ENCODE assay signal across 9 mouse cellular contexts in genomic region chr11:79805981-79806415, GRCm38 (mm10).
DNase-seq lines count a peak whose midpoint lies in the region; ATAC-seq lines count a peak whose summit lies in the region.
"Had no signal": no experiment of that assay in that cellular context is flagged by ENCODE, and none has a peak within 500 bp of the region (broad histone marks: within the 10 kb centered on the region; RNA-seq: fewer than 3 reads in every experiment).

No protein-coding gene starts in this region.

- H3K4me1 ChIP-seq in heart, embryonic 11.5 days (ENCODE audit: control insufficient read depth, insufficient read depth, low read length): peaks cover 14% of the 10 kb centered on the region; the same call in 1 of the 2 replicates

- peaks cover 5% of the 10 kb centered on the region; the same call in 1 of the 2 replicates for H3K9me3 ChIP-seq in heart, embryonic 11.5 days (replicated peaks; ENCODE audit: control insufficient read depth, low read length)

- peak; percentile 54 for DNase-seq in retina, embryonic 14.5 days (ENCODE audit: low spot score)
- DNase-seq in retina, postnatal 1 day: no peak
- DNase-seq in kidney, postnatal 10 days: peak; percentile 74
- DNase-seq in yolk sac, embryonic 10.5 days (ENCODE audit: low spot score): peak; percentile 65
- no peak for DNase-seq in layer of hippocampus, postnatal 36 days
- no peak for DNase-seq in adrenal gland, postnatal 25 days
- DNase-seq in thymus, postnatal 0 days (ENCODE audit: low spot score): no peak

- H3K27ac ChIP-seq in heart, embryonic 11.5 days (ENCODE audit: low read depth, low read length): peak overlapping the region; percentile 41; the same call in 1 of the 2 replicates
- H3K27ac ChIP-seq: liver, embryonic 14.5 days had no signal

- no peaks in the 10 kb centered on the region for H3K27me3 ChIP-seq in heart, embryonic 11.5 days (ENCODE audit: control insufficient read depth, insufficient read depth, low read length)

- no peak overlapping the region for H3K9ac ChIP-seq in heart, embryonic 11.5 days (ENCODE audit: low read depth, low read length)
- H3K9ac ChIP-seq: liver, embryonic 14.5 days had no signal

- H3K4me3 ChIP-seq in heart, embryonic 11.5 days (ENCODE audit: low read depth, low read length): no peak overlapping the region

- no peaks in the 10 kb centered on the region for H3K36me3 ChIP-seq in heart, embryonic 11.5 days (ENCODE audit: control insufficient read depth, insufficient read depth, low read length)

- H3K4me2 ChIP-seq in heart, embryonic 11.5 days: no peak overlapping the region

- ATAC-seq in heart, embryonic 11.5 days (replicated peaks; ENCODE audit: insufficient number of reproducible peaks, low FRiP score, low TSS enrichment): no peak

- WGBS in heart, embryonic 11.5 days (ENCODE audit: insufficient replicate concordance): 39% methylated on average over 10 of the region's 10 CpGs

Comparison
In these comparisons a context has a peak if more than half of its experiments do, and no peak if none do; other contexts are left out.
1. DNase-seq: peak in retina, embryonic 14.5 days (single experiment), kidney, postnatal 10 days (single experiment) and yolk sac, embryonic 10.5 days (single experiment); none in retina, postnatal 1 day (single experiment), layer of hippocampus, postnatal 36 days (0 of 2), adrenal gland, postnatal 25 days (single experiment) and thymus, postnatal 0 days (single experiment).